Comparison of ENCODE assay signal across 23 mouse cellular contexts in the genomic region with DNA sequence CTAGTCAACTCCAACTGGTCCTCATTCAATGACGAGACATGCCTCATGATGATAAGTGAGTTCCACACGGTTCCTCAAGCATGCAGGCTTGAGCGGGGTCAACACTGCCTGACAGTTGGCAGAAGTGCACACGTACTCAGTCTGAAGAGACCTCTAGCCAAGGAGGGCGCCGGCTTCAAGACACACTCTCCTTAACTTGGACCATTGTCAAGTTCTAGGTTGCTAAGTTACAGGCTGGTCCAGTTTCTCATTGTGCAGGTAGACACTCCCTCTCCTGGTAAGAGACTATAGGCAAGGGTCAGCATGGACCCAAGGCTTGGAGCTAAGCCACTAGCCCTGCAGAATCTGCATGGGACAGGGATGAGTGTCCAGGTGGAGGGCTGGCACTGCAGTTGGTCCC. TPM values are rescaled to one million over a fixed set of nuclear protein-coding genes. Genes with fewer than 3 reads are reported as not detected.
DNase-seq lines count a peak whose midpoint lies in the region; ATAC-seq lines count a peak whose summit lies in the region.
"Had no signal": no experiment of that assay in that cellular context is flagged by ENCODE, and none has a peak within 500 bp of the region (broad histone marks: within the 10 kb centered on the region; RNA-seq: fewer than 3 reads in every experiment).

No protein-coding gene starts in this region.

- no peaks in the 10 kb centered on the region for H3K9me3 ChIP-seq in embryonic facial prominence, embryonic 10.5 days
- H3K9me3 ChIP-seq in lung, embryonic 15.5 days, result no peaks in the 10 kb centered on the region
- no peaks in the 10 kb centered on the region for H3K9me3 ChIP-seq in forebrain, embryonic 14.5 days (replicated peaks; ENCODE audit: control insufficient read depth, low read length)
- H3K9me3 ChIP-seq in heart, embryonic 12.5 days (replicated peaks), result no peaks in the 10 kb centered on the region
- H3K9me3 ChIP-seq: forebrain, embryonic 13.5 days; G1E; hindbrain, embryonic 10.5 days had no signal

- peaks cover 43% of the 10 kb centered on the region for H3K4me1 ChIP-seq in embryonic facial prominence, embryonic 10.5 days
- peaks cover 30% of the 10 kb centered on the region for H3K4me1 ChIP-seq in lung, embryonic 15.5 days
- no peaks in the 10 kb centered on the region for H3K4me1 ChIP-seq in forebrain, embryonic 14.5 days (ENCODE audit: control insufficient read depth, insufficient read depth, low read length)
- H3K4me1 ChIP-seq in heart, embryonic 12.5 days (replicated peaks), result peaks cover 29% of the 10 kb centered on the region
- H3K4me1 ChIP-seq: forebrain, embryonic 13.5 days had no signal

- H3K36me3 ChIP-seq in embryonic facial prominence, embryonic 10.5 days (replicated peaks), result peaks cover 79% of the 10 kb centered on the region
- H3K36me3 ChIP-seq in lung, embryonic 15.5 days, result peaks cover 49% of the 10 kb centered on the region
- peaks cover 69% of the 10 kb centered on the region for H3K36me3 ChIP-seq in forebrain, embryonic 14.5 days (ENCODE audit: control insufficient read depth, insufficient read depth, low read length)
- H3K36me3 ChIP-seq in heart, embryonic 12.5 days, result peaks cover 76% of the 10 kb centered on the region

- no peak overlapping the region for H3K9ac ChIP-seq in lung, embryonic 15.5 days
- H3K9ac ChIP-seq in forebrain, embryonic 14.5 days (ENCODE audit: low read length), result no peak overlapping the region
- H3K9ac ChIP-seq in heart, embryonic 12.5 days, result no peak overlapping the region
- H3K9ac ChIP-seq: forebrain, embryonic 13.5 days; hindbrain, embryonic 14.5 days had no signal

- no peak for ATAC-seq in lung, embryonic 15.5 days (ENCODE audit: borderline replicate concordance, extremely low read depth, low FRiP score, low TSS enrichment)
- no peak for ATAC-seq in forebrain, embryonic 14.5 days
- ATAC-seq in heart, embryonic 12.5 days (ENCODE audit: insufficient number of reproducible peaks, low FRiP score), result no peak
- ATAC-seq in monocyte, adult 5-6 weeks (replicated peaks; ENCODE audit: insufficient number of reproducible peaks, low FRiP score, low TSS enrichment, poor library complexity, severe bottlenecking), result no peak
- ATAC-seq: CD4-positive, CD25-positive, alpha-beta regulatory T cell, adult 4 months; forebrain, embryonic 13.5 days had no signal

- DNase-seq in kidney, postnatal 36 days, result peak; percentile 23 to 56
- no peak for DNase-seq in kidney, adult 18-20 months
- DNase-seq in embryonic facial prominence, embryonic 10.5 days (ENCODE audit: low spot score), result no peak
- DNase-seq in lung, postnatal 25 days (ENCODE audit: low spot score), result peak; percentile 79
- no peak for DNase-seq in forebrain, embryonic 14.5 days (ENCODE audit: low spot score)
- DNase-seq: B cell, adult 2 months; cerebellum, adult 11 months; cerebellum, adult 8-10 months; cerebellum, postnatal 14 days; gastrocnemius, postnatal 36 days; heart, adult 11 months had no signal

- H3K27me3 ChIP-seq in embryonic facial prominence, embryonic 10.5 days (replicated peaks; ENCODE audit: low read depth, poor library complexity, severe bottlenecking), result no peaks in the 10 kb centered on the region
- no peaks in the 10 kb centered on the region for H3K27me3 ChIP-seq in lung, embryonic 15.5 days
- no peaks in the 10 kb centered on the region for H3K27me3 ChIP-seq in forebrain, embryonic 14.5 days (replicated peaks; ENCODE audit: control insufficient read depth, insufficient read depth, low read length)
- no peaks in the 10 kb centered on the region for H3K27me3 ChIP-seq in heart, embryonic 12.5 days (replicated peaks)
- H3K27me3 ChIP-seq: forebrain, embryonic 13.5 days had no signal

- no peak overlapping the region for H3K4me3 ChIP-seq in embryonic facial prominence, embryonic 10.5 days
- H3K4me3 ChIP-seq in lung, embryonic 15.5 days, result no peak overlapping the region
- no peak overlapping the region for H3K4me3 ChIP-seq in forebrain, embryonic 14.5 days (ENCODE audit: low read depth, low read length)
- H3K4me3 ChIP-seq in heart, embryonic 12.5 days, result no peak overlapping the region
- H3K4me3 ChIP-seq: forebrain, embryonic 13.5 days; hindbrain, embryonic 10.5 days had no signal

- 93% methylated on average over 6 of the region's 6 CpGs for WGBS in embryonic facial prominence, embryonic 10.5 days
- WGBS in lung, embryonic 15.5 days, result 61% methylated on average over 6 of the region's 6 CpGs
- 93% methylated on average over 6 of the region's 6 CpGs for WGBS in forebrain, embryonic 14.5 days
- 88% methylated on average over 6 of the region's 6 CpGs for WGBS in heart, embryonic 12.5 days

- H3K4me2 ChIP-seq in lung, embryonic 15.5 days, result no peak overlapping the region
- no peak overlapping the region for H3K4me2 ChIP-seq in forebrain, embryonic 14.5 days (ENCODE audit: low read length)
- H3K4me2 ChIP-seq in heart, embryonic 12.5 days, result no peak overlapping the region
- H3K4me2 ChIP-seq: forebrain, embryonic 13.5 days; heart, embryonic 11.5 days; hindbrain, embryonic 14.5 days had no signal

- peak overlapping the region; percentile 71; the same call in 1 of the 2 replicates for H3K27ac ChIP-seq in embryonic facial prominence, embryonic 10.5 days (replicated peaks)
- peak overlapping the region; percentile 84 for H3K27ac ChIP-seq in lung, embryonic 15.5 days
- H3K27ac ChIP-seq in forebrain, embryonic 14.5 days (ENCODE audit: low read depth, low read length), result no peak overlapping the region
- H3K27ac ChIP-seq in heart, embryonic 12.5 days (ENCODE audit: poor library complexity, severe bottlenecking), result no peak overlapping the region
- H3K27ac ChIP-seq: forebrain, embryonic 13.5 days; hindbrain, embryonic 10.5 days; hindbrain, embryonic 14.5 days had no signal

RNA-seq across cellular contexts. Expression of a gene that starts 14.0 kb away (rescaled TPM):
- polyA plus RNA-seq in embryonic facial prominence, embryonic 10.5 days (2016; fragmentation: Nextera tagmentation; extraction: Ambion mirVana), result 0.21 and 0.41 TPM in 2 replicates
- polyA plus RNA-seq in lung, embryonic 15.5 days (2015; fragmentation: Nextera tagmentation; extraction: Ambion mirVana), result 0.28 and 0.50 TPM in 2 replicates
- polyA plus RNA-seq in forebrain, embryonic 14.5 days (2014; fragmentation: Nextera tagmentation; extraction: Ambion mirVana), result 0.13 and 0.48 TPM in 2 replicates
- polyA plus RNA-seq in heart, embryonic 12.5 days (2016; fragmentation: Nextera tagmentation; extraction: Ambion mirVana), result not detected in 2 replicates
- total RNA-seq in monocyte, adult 5-6 weeks (2017), result not detected in 3 replicates
- total RNA-seq: common myeloid progenitor, adult 5-6 weeks; G1E; gastrocnemius, postnatal 36 days; heart, postnatal 25 days had no signal
- polyA plus RNA-seq: CD4-positive, CD25-positive, alpha-beta regulatory T cell, adult 4 months; forebrain, embryonic 13.5 days; G1E; heart, embryonic 16.5 days had no signal

RNA-seq across cellular contexts. Expression of a gene that starts 22.8 kb away (rescaled TPM):
- polyA plus RNA-seq in embryonic facial prominence, embryonic 10.5 days (2016; fragmentation: Nextera tagmentation; extraction: Ambion mirVana), result 69.2 and 73.2 TPM in 2 replicates
- polyA plus RNA-seq in lung, embryonic 15.5 days (2015; fragmentation: Nextera tagmentation; extraction: Ambion mirVana), result 75.0 and 76.5 TPM in 2 replicates
- 88.6 and 91.9 TPM in 2 replicates for polyA plus RNA-seq in forebrain, embryonic 14.5 days (2014; fragmentation: Nextera tagmentation; extraction: Ambion mirVana)
- polyA plus RNA-seq in heart, embryonic 12.5 days (2016; fragmentation: Nextera tagmentation; extraction: Ambion mirVana), result 54.3 and 58.3 TPM in 2 replicates
- 9.7 to 15.8 TPM (median 10.2 TPM) in 3 replicates for total RNA-seq in monocyte, adult 5-6 weeks (2017)

RNA-seq across cellular contexts. Expression of a gene that starts 49.8 kb away (rescaled TPM):
- polyA plus RNA-seq in embryonic facial prominence, embryonic 10.5 days (2016; fragmentation: Nextera tagmentation; extraction: Ambion mirVana), result 10.7 and 12.3 TPM in 2 replicates
- polyA plus RNA-seq in lung, embryonic 15.5 days (2015; fragmentation: Nextera tagmentation; extraction: Ambion mirVana), result 52.4 and 57.5 TPM in 2 replicates
- polyA plus RNA-seq in forebrain, embryonic 14.5 days (2014; fragmentation: Nextera tagmentation; extraction: Ambion mirVana), result 2.7 and 4.0 TPM in 2 replicates
- polyA plus RNA-seq in heart, embryonic 12.5 days (2016; fragmentation: Nextera tagmentation; extraction: Ambion mirVana), result 46.6 and 49.8 TPM in 2 replicates
- total RNA-seq in monocyte, adult 5-6 weeks (2017), result not detected in 3 replicates
- polyA plus RNA-seq: CD4-positive, CD25-positive, alpha-beta regulatory T cell, adult 4 months had no signal

Comparison
In these comparisons a context has a peak if more than half of its experiments do, and no peak if none do; other contexts are left out.
1. DNase-seq: peak in kidney, postnatal 36 days (2 of 2) and lung, postnatal 25 days (single experiment); none in kidney, adult 18-20 months (single experiment), embryonic facial prominence, embryonic 10.5 days (single experiment) and forebrain, embryonic 14.5 days (single experiment).
2. H3K27ac ChIP-seq: peak in embryonic facial prominence, embryonic 10.5 days (single experiment) and lung, embryonic 15.5 days (single experiment); none in forebrain, embryonic 14.5 days (single experiment) and heart, embryonic 12.5 days (single experiment).